Mouse (Mus musculus) MEL (cell line): ENCODE data around the gene Hsd17b2. TPM values are rescaled to one million over a fixed set of nuclear protein-coding genes. Genes with fewer than 3 reads are reported as not detected.

ENCODE experiments used
- DNase-seq: peaks from one replicate; pipeline ENCODE4 v3.0.0; 2011; ENCODE audit warnings: low read depth, low spot score
- H3K27ac ChIP-seq: 2 replicates; pipeline ENCODE4 v1.5.1; 2012; ENCODE audit warnings: low read depth, mild to moderate bottlenecking, control low read depth, low read length, moderate library complexity; ENCODE audit not compliant: control insufficient read depth
- H3K27me3 ChIP-seq, 2 experiments: fragments of 150-350 bp in 1 of 2; sonication (generic) in 1 of 2; 2 replicates each; pipeline ENCODE4 v1.6.1; 2012; ENCODE audit warnings: low read length in 2 of 2, mild to moderate bottlenecking in 2 of 2, improper control_type of control experiment in 1 of 2, moderate library complexity in 1 of 2; ENCODE audit not compliant: insufficient read depth in 2 of 2, control insufficient read depth in 1 of 2
- H3K36me3 ChIP-seq, 2 experiments: 2 replicates each; pipeline ENCODE4 v1.6.1; 2012 to 2014; ENCODE audit warnings: low read length in 2 of 2, improper control_type of control experiment in 1 of 2, inconsistent platforms in 1 of 2, mild to moderate bottlenecking in 1 of 2; ENCODE audit not compliant: insufficient read depth in 2 of 2, control insufficient read depth in 1 of 2
- H3K4me1 ChIP-seq, 2 experiments: fragments of 150-350 bp in 1 of 2; sonication (generic) in 1 of 2; 2 replicates each; pipeline ENCODE4 v1.6.1; 2012; ENCODE audit warnings: low read length in 2 of 2, improper control_type of control experiment in 1 of 2, mild to moderate bottlenecking in 1 of 2; ENCODE audit not compliant: insufficient read depth in 2 of 2, control insufficient read depth in 1 of 2
- H3K4me3 ChIP-seq, 2 experiments: fragments of 150-350 bp in 1 of 2; sonication (generic) in 1 of 2; 2 replicates each; pipeline ENCODE4 v1.5.1; 2012; ENCODE audit warnings: low read depth in 2 of 2, low read length in 2 of 2, mild to moderate bottlenecking in 2 of 2, moderate library complexity in 2 of 2, control low read depth in 1 of 2, improper control_type of control experiment in 1 of 2; ENCODE audit not compliant: control insufficient read depth in 1 of 2, insufficient read depth in 1 of 2
- H3K79me2 ChIP-seq: 2 replicates; pipeline ENCODE4 v1.6.1; 2012; ENCODE audit warnings: mild to moderate bottlenecking, low read length, moderate library complexity; ENCODE audit not compliant: control insufficient read depth, poor library complexity, insufficient read depth
- H3K9ac ChIP-seq: 2 replicates; pipeline ENCODE4 v1.6.1; 2012; ENCODE audit warnings: low read depth, mild to moderate bottlenecking, control low read depth, low read length, moderate library complexity; ENCODE audit not compliant: control insufficient read depth, poor library complexity, severe bottlenecking
- H3K9me3 ChIP-seq: fragments of 150-350 bp; sonication (generic); replicated peaks from 2 replicates; pipeline ENCODE4 v1.6.1; 2012; ENCODE audit warnings: mild to moderate bottlenecking, low read length, improper control_type of control experiment, moderate library complexity; ENCODE audit not compliant: insufficient read depth
- CHD2 ChIP-seq: IDR thresholded peaks from 2 replicates; pipeline ENCODE4 v1.6.1; 2011; ENCODE audit warnings: low read length, improper control_type of control experiment
- CTCF ChIP-seq, 3 experiments: IDR thresholded peaks in 2 of 3; conservative IDR thresholded peaks in 1 of 3; 2 replicates each; pipeline ENCODE4 v1.5.1; 2011 to 2012; ENCODE audit warnings: low read length in 3 of 3, low read depth in 2 of 3, mild to moderate bottlenecking in 2 of 3, improper control_type of control experiment in 1 of 3, inconsistent platforms in 1 of 3, mixed read lengths in 1 of 3, moderate library complexity in 1 of 3; ENCODE audit not compliant: control insufficient read depth in 1 of 3, insufficient read depth in 1 of 3, poor library complexity in 1 of 3, severe bottlenecking in 1 of 3
- EP300 ChIP-seq, 2 experiments: IDR thresholded peaks; 2 replicates each; pipeline ENCODE4 v1.6.1; 2011; ENCODE audit warnings: improper control_type of control experiment in 2 of 2, low read length in 2 of 2, low read depth in 1 of 2, mild to moderate bottlenecking in 1 of 2
- KAT2A ChIP-seq: conservative IDR thresholded peaks from 2 replicates; pipeline ENCODE4 v1.6.1; 2012; ENCODE audit warnings: low read depth, low read length, improper control_type of control experiment, inconsistent platforms
- MAX ChIP-seq: IDR thresholded peaks from 2 replicates; pipeline ENCODE4 v1.6.1; 2011; ENCODE audit warnings: low read length, improper control_type of control experiment
- MYB ChIP-seq: IDR thresholded peaks from 2 replicates; pipeline ENCODE4 v1.6.1; 2011; ENCODE audit warnings: mild to moderate bottlenecking, low read depth, low read length, improper control_type of control experiment
- POLR2A ChIP-seq, 2 experiments: IDR thresholded peaks; 2 replicates each; pipeline ENCODE4 v1.6.1; 2011 to 2012; ENCODE audit warnings: low read length in 2 of 2, mild to moderate bottlenecking in 2 of 2, control low read depth in 1 of 2, improper control_type of control experiment in 1 of 2, low read depth in 1 of 2, moderate library complexity in 1 of 2; ENCODE audit not compliant: control insufficient read depth in 1 of 2, insufficient read depth in 1 of 2, poor library complexity in 1 of 2
- RAD21 ChIP-seq: IDR thresholded peaks from 2 replicates; pipeline ENCODE4 v1.6.1; 2011; ENCODE audit warnings: mild to moderate bottlenecking, low read depth, low read length, improper control_type of control experiment
- RCOR1 ChIP-seq: IDR thresholded peaks from 2 replicates; pipeline ENCODE4 v1.6.1; 2012; ENCODE audit warnings: low read depth, mild to moderate bottlenecking, inconsistent platforms, low read length, improper control_type of control experiment
- SMC3 ChIP-seq: IDR thresholded peaks from 2 replicates; pipeline ENCODE4 v1.6.1; 2011; ENCODE audit warnings: low read depth, low read length, improper control_type of control experiment
- TAL1 ChIP-seq: IDR thresholded peaks from 2 replicates; pipeline ENCODE4 v1.6.1; 2012; ENCODE audit warnings: mild to moderate bottlenecking, inconsistent platforms, low read length, moderate library complexity, mixed read lengths
- UBTF ChIP-seq: IDR thresholded peaks from 2 replicates; pipeline ENCODE4 v1.6.1; 2012; ENCODE audit warnings: low read depth, mild to moderate bottlenecking, inconsistent platforms, low read length, improper control_type of control experiment, moderate library complexity, borderline replicate concordance; ENCODE audit not compliant: insufficient read depth
- USF1 ChIP-seq: IDR thresholded peaks from 2 replicates; pipeline ENCODE4 v1.6.1; 2014; ENCODE audit warnings: low read depth, mild to moderate bottlenecking, inconsistent platforms, low read length, improper control_type of control experiment, moderate library complexity
- USF2 ChIP-seq, 2 experiments: IDR thresholded peaks; 2 replicates each; pipeline ENCODE4 v1.6.1; 2011 to 2012; ENCODE audit warnings: improper control_type of control experiment in 2 of 2, low read length in 2 of 2, borderline replicate concordance in 1 of 2, inconsistent platforms in 1 of 2, low read depth in 1 of 2, mild to moderate bottlenecking in 1 of 2; ENCODE audit not compliant: insufficient read depth in 1 of 2
- ZC3H11A ChIP-seq: IDR thresholded peaks from 2 replicates; pipeline ENCODE4 v1.6.1; 2012; ENCODE audit warnings: low read depth, mild to moderate bottlenecking, inconsistent platforms, low read length, improper control_type of control experiment
- ZKSCAN1 ChIP-seq: IDR thresholded peaks from 2 replicates; pipeline ENCODE4 v1.6.1; 2012; ENCODE audit warnings: low read depth, mild to moderate bottlenecking, inconsistent platforms, low read length, improper control_type of control experiment, moderate library complexity
- ZNF384 ChIP-seq: IDR thresholded peaks from 2 replicates; pipeline ENCODE4 v1.6.1; 2012; ENCODE audit warnings: low read depth, mild to moderate bottlenecking, inconsistent platforms, low read length, improper control_type of control experiment
- polyA plus RNA-seq, 2 experiments: library from polyadenylated mRNA; stranded (reverse) in 1 of 2; unstranded in 1 of 2; fragments of >175 nt in 1 of 2; fragments of >200 nt in 1 of 2; gene quantifications; 2 replicates each; pipeline versions ENCODE4 v1.2.1 to v1.2.4; 2012; ENCODE audit warnings: low replicate concordance in 2 of 2, low read depth in 1 of 2; ENCODE audit not compliant: insufficient read length in 2 of 2, insufficient read depth in 1 of 2, missing spikeins in 1 of 2
- total RNA-seq: library from RNA; depleted of rRNA; stranded (reverse); fragments of 300-350 nt; gene quantifications from 2 replicates; pipeline ENCODE4 v1.2.3, GENCODE M21; 2012; rRNA removed

Hsd17b2 gene
- not detected in 2 replicates for total RNA-seq
- polyA plus RNA-seq, result not detected

DNA sequence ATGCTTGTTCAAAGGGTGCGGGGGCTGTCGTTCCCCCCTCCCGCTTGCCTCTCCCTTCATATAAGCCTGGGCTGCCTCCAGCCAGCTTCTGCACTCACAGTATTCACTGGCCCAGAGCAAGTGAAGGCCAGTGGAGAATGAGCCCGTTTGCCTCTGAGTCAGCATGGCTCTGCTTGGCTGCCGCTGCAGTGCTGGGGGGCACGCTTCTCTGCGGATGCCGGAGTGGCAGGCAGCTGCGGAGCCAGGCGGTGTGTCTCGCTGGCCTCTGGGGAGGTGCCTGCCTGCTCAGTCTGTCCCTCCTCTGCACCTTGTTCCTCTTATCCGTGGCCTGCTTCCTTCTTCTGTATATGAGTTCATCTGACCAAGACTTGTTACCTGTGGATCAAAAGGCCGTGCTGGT, at the start of gene Hsd17b2:
Gene Hsd17b2 (plus strand): TSS at position 46 of the 400 bp plus-strand sequence.
- Histone ChIP-seq H3K9me3 (no peaks in the 10 kb centered on the region), H3K36me3 (no peaks in the 10 kb centered on the region), H3K79me2 (no peaks in the 10 kb centered on the region), H3K9ac (no peak within 1 kb of the TSS), H3K4me3 (no peak within 1 kb of the TSS), H3K27ac (no peak within 1 kb of the TSS), H3K4me1 (no peaks in the 10 kb centered on the region), H3K27me3 (no peaks in the 10 kb centered on the region)
- TF ChIP-seq POLR2A (IDR thresholded peaks at IDR 0.05; ENCODE audit: control insufficient read depth in 1 of 2, insufficient read depth in 1 of 2, low read depth in 1 of 2, low read length in 2 of 2, poor library complexity in 1 of 2) (no peak), ZC3H11A (no peak), MAX (no peak), UBTF (no peak), ZNF384 (no peak), ZKSCAN1 (no peak), EP300 (IDR thresholded peaks at IDR 0.05; ENCODE audit: low read depth in 1 of 2, low read length in 2 of 2) (no peak), KAT2A (no peak), USF1 (no peak), USF2 (IDR thresholded peaks at IDR 0.05; ENCODE audit: borderline replicate concordance in 1 of 2, insufficient read depth in 1 of 2, low read depth in 1 of 2, low read length in 2 of 2) (no peak), MYB (no peak), CHD2 (no peak), RAD21 (no peak), CTCF (IDR thresholded peaks at IDR 0.05 in 2 of 3, conservative IDR thresholded peaks at IDR 0.05 in 1 of 3; ENCODE audit: control insufficient read depth in 1 of 3, insufficient read depth in 1 of 3, low read depth in 2 of 3, low read length in 3 of 3, poor library complexity in 1 of 3, severe bottlenecking in 1 of 3) (no peak), TAL1 (no peak), SMC3 (no peak)
- DNase-seq, result no peak

DNA sequence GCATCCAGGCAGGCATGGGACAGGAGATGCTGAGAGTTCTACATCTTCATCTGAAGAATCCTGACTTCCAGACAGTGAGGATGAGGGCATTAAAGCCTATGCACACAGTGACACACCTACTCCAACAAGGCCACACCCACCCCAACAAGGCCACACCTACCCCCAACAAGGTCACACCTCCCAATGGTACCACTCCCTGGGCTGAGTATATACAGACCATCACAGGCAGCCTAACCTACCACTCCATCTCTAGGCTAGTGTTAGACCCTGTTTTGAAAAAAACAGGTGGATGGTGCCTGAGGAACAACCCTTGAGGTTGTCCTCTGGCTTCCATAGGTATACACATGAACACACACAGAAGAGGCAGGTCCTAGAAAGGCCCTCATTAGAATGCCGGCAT, 49.4 kb upstream of the Hsd17b2 start:
- no peaks in the 10 kb centered on the region for H3K36me3 ChIP-seq
- no peaks in the 10 kb centered on the region for H3K79me2 ChIP-seq
- no peaks in the 10 kb centered on the region for H3K4me1 ChIP-seq
- TF ChIP-seq MAX (no peak), RCOR1 (no peak)
- TF ChIP-seq, all 39 proteins: peak for 0
- H3K27me3 ChIP-seq, result no peaks in the 10 kb centered on the region
- DNase-seq, result no peak
- H3K4me3 ChIP-seq, result no peak overlapping the region
- no peak overlapping the region for H3K9ac ChIP-seq
- H3K9me3 ChIP-seq, result no peaks in the 10 kb centered on the region
- no peak overlapping the region for H3K27ac ChIP-seq
